Mouse (Mus musculus) heart, postnatal 4 days (tissue): ENCODE data around the gene Mrm3. TPM values are rescaled to one million over a fixed set of nuclear protein-coding genes. Genes with fewer than 3 reads are reported as not detected.
"Not testable (repeated sequence)": the region's sequence is repeated elsewhere in the genome, so short reads cannot be mapped to it uniquely, and the experiment has no call there.

ENCODE experiments used
- DNase-seq: peaks from one replicate; pipeline ENCODE4 v3.0.0; 2021
- total RNA-seq, 2 experiments: library from RNA; stranded (reverse); gene quantifications; 2 replicates each; pipeline ENCODE4 v1.2.3; 2021

The Mrm3 gene
- total RNA-seq: 10 to 100 TPM; 17.8 to 18.4 TPM

- DNase-seq: peak; percentile 94
These were observed at the start of gene Mrm3, which contains the start of gene Glod4 for GRCm38 (mm10) chr11:76242901-76243810. Gene Mrm3 (plus strand): TSS chr11:76243715. Gene Glod4 (minus strand): TSS chr11:76243725.

GRCm38 (mm10) chr11:76196275-76196976 is 47.1 kb upstream of the Mrm3 start:
- no peak for DNase-seq

GRCm38 (mm10) chr11:76196977-76197469 is 46.5 kb upstream of the Mrm3 start:
- no peak for DNase-seq

GRCm38 (mm10) chr11:76201761-76202674 is 41.5 kb upstream of the Mrm3 start:
- DNase-seq: peak; percentile 90

- DNase-seq: peak; percentile 11
These were observed 36.7 kb upstream of the Mrm3 start for GRCm38 (mm10) chr11:76206793-76207192.

- no peak for DNase-seq
These were observed 33.1 kb upstream of the Mrm3 start for GRCm38 (mm10) chr11:76210228-76210985.

GRCm38 (mm10) chr11:76211595-76211994 is 31.9 kb upstream of the Mrm3 start:
- not testable (repeated sequence) for DNase-seq

- DNase-seq: no peak
These were observed 29.7 kb upstream of the Mrm3 start for GRCm38 (mm10) chr11:76213841-76214240.

- DNase-seq: no peak
These were observed 28.5 kb upstream of the Mrm3 start for GRCm38 (mm10) chr11:76215011-76215410.

- DNase-seq: no peak
These were observed 27.4 kb upstream of the Mrm3 start for GRCm38 (mm10) chr11:76216049-76216540.

- DNase-seq: peak; percentile 30
These were observed 26.7 kb upstream of the Mrm3 start for GRCm38 (mm10) chr11:76216681-76217389.

- DNase-seq: peak; percentile 98
These were observed 26.1 kb upstream of the Mrm3 start, which contains the start of the genes Dbil5 and Gemin4 for GRCm38 (mm10) chr11:76217390-76217800. Gene Dbil5 (plus strand): TSS chr11:76217608. Gene Gemin4 (minus strand): TSS chr11:76217664.

GRCm38 (mm10) chr11:76224631-76225030 is 18.9 kb upstream of the Mrm3 start:
- DNase-seq: no peak

GRCm38 (mm10) chr11:76225051-76225450 is 18.5 kb upstream of the Mrm3 start:
- DNase-seq: no peak

GRCm38 (mm10) chr11:76236136-76236535 is 7.4 kb upstream of the Mrm3 start:
- no peak for DNase-seq

- DNase-seq: no peak
These were observed 3.8 kb upstream of the Mrm3 start for GRCm38 (mm10) chr11:76239750-76240149.

- DNase-seq: no peak
These were observed 464 bp downstream of the Mrm3 start for GRCm38 (mm10) chr11:76243811-76244546.

- no peak for DNase-seq
These were observed 2.9 kb downstream of the Mrm3 start for GRCm38 (mm10) chr11:76246439-76246838.

GRCm38 (mm10) chr11:76247239-76247638 is 3.7 kb downstream of the Mrm3 start:
- DNase-seq: no peak

- no peak for DNase-seq
These were observed 8.5 kb downstream of the Mrm3 start for GRCm38 (mm10) chr11:76252036-76252435.
